Mouse (Mus musculus): ENCODE results near the gene Galnt17. TPM values are rescaled to one million over a fixed set of nuclear protein-coding genes. Genes with fewer than 3 reads are reported as not detected.

Galnt17 gene
- polyA plus RNA-seq, 1 experiment from 2014 or later = 0.08 TPM

GRCm38 (mm10) chr5:131040441-131040840, 267.9 kb downstream of the Galnt17 start:
- 38% methylated on average over 2 of the region's 2 CpGs for WGBS (ENCODE audit: insufficient replicate concordance)
- Histone ChIP-seq H3K4me2 (ENCODE audit: low read depth, low read length) (no peak overlapping the region), H3K9ac (ENCODE audit: low read depth, low read length) (no peak overlapping the region), H3K4me3 (ENCODE audit: low read depth, low read length) (no peak overlapping the region), H3K27me3 (ENCODE audit: control insufficient read depth, insufficient read depth, low read depth, low read length) (no peaks in the 10 kb centered on the region), H3K36me3 (ENCODE audit: control insufficient read depth, insufficient read depth) (no peaks in the 10 kb centered on the region), H3K9me3 (replicated peaks; ENCODE audit: control insufficient read depth, low read length) (no peaks in the 10 kb centered on the region), H3K4me1 (ENCODE audit: control insufficient read depth, low read depth, low read length) (no peaks in the 10 kb centered on the region), H3K27ac (ENCODE audit: low read length) (no peak overlapping the region)
- no peak for ATAC-seq (ENCODE audit: low read depth)

GRCm38 (mm10) chr5:131039611-131040313, 268.5 kb downstream of the Galnt17 start:
- Histone ChIP-seq H3K9me3 (replicated peaks; ENCODE audit: control insufficient read depth, low read length) (no peaks in the 10 kb centered on the region), H3K4me2 (ENCODE audit: low read depth, low read length) (no peak overlapping the region), H3K27ac (ENCODE audit: low read length) (no peak overlapping the region), H3K36me3 (ENCODE audit: control insufficient read depth, insufficient read depth) (no peaks in the 10 kb centered on the region), H3K4me1 (ENCODE audit: control insufficient read depth, low read depth, low read length) (no peaks in the 10 kb centered on the region), H3K9ac (ENCODE audit: low read depth, low read length) (no peak overlapping the region), H3K27me3 (ENCODE audit: control insufficient read depth, insufficient read depth, low read depth, low read length) (no peaks in the 10 kb centered on the region), H3K4me3 (ENCODE audit: low read depth, low read length) (no peak overlapping the region)
- no peak for ATAC-seq (ENCODE audit: low read depth)
- WGBS (ENCODE audit: insufficient replicate concordance) = 61% methylated on average over 5 of the region's 5 CpGs

- no peaks in the 10 kb centered on the region; the same call in 1 of the 2 replicates for H3K9me3 ChIP-seq (replicated peaks; ENCODE audit: control insufficient read depth, low read length)
Measured at GRCm38 (mm10) chr5:131024506-131024905, 283.8 kb downstream of the Galnt17 start.

GRCm38 (mm10) chr5:131022396-131022993, 285.8 kb downstream of the Galnt17 start:
- Histone ChIP-seq H3K4me2 (ENCODE audit: low read depth, low read length) (no peak overlapping the region), H3K9ac (ENCODE audit: low read depth, low read length) (no peak overlapping the region), H3K36me3 (ENCODE audit: control insufficient read depth, insufficient read depth) (no peaks in the 10 kb centered on the region), H3K27me3 (ENCODE audit: control insufficient read depth, insufficient read depth, low read depth, low read length) (no peaks in the 10 kb centered on the region), H3K4me1 (ENCODE audit: control insufficient read depth, low read depth, low read length) (no peaks in the 10 kb centered on the region), H3K9me3 (replicated peaks; ENCODE audit: control insufficient read depth, low read length) (no peaks in the 10 kb centered on the region), H3K4me3 (ENCODE audit: low read depth, low read length) (no peak overlapping the region), H3K27ac (ENCODE audit: low read length) (no peak overlapping the region)
- 73% methylated on average over 18 of the region's 18 CpGs for WGBS (ENCODE audit: insufficient replicate concordance)
- no peak for ATAC-seq (ENCODE audit: low read depth)

More at GRCm38 (mm10) chr5:131024506-131024905, 283.8 kb downstream of the Galnt17 start:
- 54% methylated on average over 3 of the region's 3 CpGs for WGBS (ENCODE audit: insufficient replicate concordance)
- no peak overlapping the region for H3K4me3 ChIP-seq (ENCODE audit: low read depth, low read length)
- no peak overlapping the region for H3K27ac ChIP-seq (ENCODE audit: low read length)
- no peaks in the 10 kb centered on the region for H3K4me1 ChIP-seq (ENCODE audit: control insufficient read depth, low read depth, low read length)
- no peaks in the 10 kb centered on the region for H3K27me3 ChIP-seq (ENCODE audit: control insufficient read depth, insufficient read depth, low read depth, low read length)
- no peak for ATAC-seq (ENCODE audit: low read depth)
- H3K9ac ChIP-seq (ENCODE audit: low read depth, low read length) = no peak overlapping the region
- H3K4me2 ChIP-seq (ENCODE audit: low read depth, low read length) = no peak overlapping the region
- no peaks in the 10 kb centered on the region for H3K36me3 ChIP-seq (ENCODE audit: control insufficient read depth, insufficient read depth)

- no peak overlapping the region for H3K4me2 ChIP-seq (ENCODE audit: low read depth, low read length)
- H3K9me3 ChIP-seq (replicated peaks; ENCODE audit: control insufficient read depth, low read length) = no peaks in the 10 kb centered on the region
- H3K4me1 ChIP-seq (ENCODE audit: control insufficient read depth, low read depth, low read length) = no peaks in the 10 kb centered on the region
- no peak overlapping the region for H3K27ac ChIP-seq (ENCODE audit: low read length)
- no peak for ATAC-seq (ENCODE audit: low read depth)
- no peak overlapping the region for H3K4me3 ChIP-seq (ENCODE audit: low read depth, low read length)
- 64% methylated on average over 5 of the region's 5 CpGs for WGBS (ENCODE audit: insufficient replicate concordance)
- no peaks in the 10 kb centered on the region for H3K27me3 ChIP-seq (ENCODE audit: control insufficient read depth, insufficient read depth, low read depth, low read length)
- no peak overlapping the region for H3K9ac ChIP-seq (ENCODE audit: low read depth, low read length)
- no peaks in the 10 kb centered on the region for H3K36me3 ChIP-seq (ENCODE audit: control insufficient read depth, insufficient read depth)
Measured at GRCm38 (mm10) chr5:131020936-131021335, 287.4 kb downstream of the Galnt17 start.

- Histone ChIP-seq H3K27ac (ENCODE audit: low read length) (no peak overlapping the region), H3K27me3 (ENCODE audit: control insufficient read depth, insufficient read depth, low read depth, low read length) (no peaks in the 10 kb centered on the region), H3K4me2 (ENCODE audit: low read depth, low read length) (no peak overlapping the region), H3K9me3 (replicated peaks; ENCODE audit: control insufficient read depth, low read length) (no peaks in the 10 kb centered on the region), H3K4me1 (ENCODE audit: control insufficient read depth, low read depth, low read length) (no peaks in the 10 kb centered on the region), H3K36me3 (ENCODE audit: control insufficient read depth, insufficient read depth) (no peaks in the 10 kb centered on the region), H3K4me3 (ENCODE audit: low read depth, low read length) (no peak overlapping the region), H3K9ac (ENCODE audit: low read depth, low read length) (no peak overlapping the region)
- no peak for ATAC-seq (ENCODE audit: low read depth)
- 57% methylated on average over 9 of the region's 9 CpGs for WGBS (ENCODE audit: insufficient replicate concordance)
Measured at GRCm38 (mm10) chr5:131019346-131019965, 288.8 kb downstream of the Galnt17 start.

DNA sequence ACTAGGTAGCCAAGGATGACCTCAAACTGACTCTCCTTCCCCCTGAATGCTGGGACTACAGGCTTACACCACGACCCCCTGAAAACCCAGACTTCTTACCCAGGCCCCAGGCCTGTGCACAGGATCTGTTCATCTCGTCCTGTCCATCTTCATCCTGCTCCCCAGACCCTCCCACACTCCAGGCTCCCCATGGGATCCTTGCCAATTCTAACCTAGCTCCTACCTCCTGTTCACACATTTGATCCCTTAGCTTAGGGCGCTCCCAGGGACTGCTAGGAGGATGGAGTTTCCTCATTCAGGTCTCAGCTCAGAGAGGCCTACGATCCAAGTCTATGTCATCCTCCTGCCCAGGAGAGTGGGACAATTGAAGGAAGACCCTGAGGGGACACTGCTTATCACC, 292.2 kb downstream of the Galnt17 start:
- no peak overlapping the region for H3K9ac ChIP-seq (ENCODE audit: low read depth, low read length)
- H3K36me3 ChIP-seq (ENCODE audit: control insufficient read depth, insufficient read depth) = no peaks in the 10 kb centered on the region
- no peaks in the 10 kb centered on the region for H3K4me1 ChIP-seq (ENCODE audit: control insufficient read depth, low read depth, low read length)
- H3K9me3 ChIP-seq (replicated peaks; ENCODE audit: control insufficient read depth, low read length) = no peaks in the 10 kb centered on the region
- H3K27me3 ChIP-seq (ENCODE audit: control insufficient read depth, insufficient read depth, low read depth, low read length) = no peaks in the 10 kb centered on the region
- H3K4me3 ChIP-seq (ENCODE audit: low read depth, low read length) = no peak overlapping the region
- WGBS (ENCODE audit: insufficient replicate concordance) = 53% methylated on average over 4 of the region's 4 CpGs
- ATAC-seq (ENCODE audit: low read depth) = no peak
- H3K4me2 ChIP-seq (ENCODE audit: low read depth, low read length) = no peak overlapping the region
- no peak overlapping the region for H3K27ac ChIP-seq (ENCODE audit: low read length)

DNA sequence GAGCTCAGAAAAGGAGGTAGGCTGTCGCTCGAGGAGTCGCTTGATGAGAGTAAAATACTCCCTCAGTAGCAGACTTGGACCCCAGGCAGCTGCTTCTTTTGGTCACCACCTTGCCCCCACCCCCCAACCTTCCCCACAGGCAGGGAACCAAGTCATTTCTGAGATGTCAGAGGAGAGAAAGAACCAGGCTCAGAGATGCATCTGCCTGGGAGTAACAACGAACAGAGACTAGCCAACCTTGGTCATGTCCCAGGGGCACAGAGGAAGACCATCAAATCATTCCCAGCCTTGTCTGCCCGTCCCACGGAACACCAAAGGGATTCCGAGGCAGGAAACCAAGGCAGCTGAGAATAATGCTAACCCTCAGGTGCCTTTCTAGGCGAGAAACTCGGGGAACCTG, 293.0 kb downstream of the Galnt17 start:
- no peaks in the 10 kb centered on the region for H3K36me3 ChIP-seq (ENCODE audit: control insufficient read depth, insufficient read depth)
- no peak overlapping the region for H3K9ac ChIP-seq (ENCODE audit: low read depth, low read length)
- no peak overlapping the region for H3K27ac ChIP-seq (ENCODE audit: low read length)
- H3K4me2 ChIP-seq (ENCODE audit: low read depth, low read length) = no peak overlapping the region
- ATAC-seq (ENCODE audit: low read depth) = no peak
- H3K4me3 ChIP-seq (ENCODE audit: low read depth, low read length) = no peak overlapping the region
- WGBS (ENCODE audit: insufficient replicate concordance) = 52% methylated on average over 9 of the region's 9 CpGs
- no peaks in the 10 kb centered on the region for H3K4me1 ChIP-seq (ENCODE audit: control insufficient read depth, low read depth, low read length)
- no peaks in the 10 kb centered on the region for H3K27me3 ChIP-seq (ENCODE audit: control insufficient read depth, insufficient read depth, low read depth, low read length)
- no peaks in the 10 kb centered on the region for H3K9me3 ChIP-seq (replicated peaks; ENCODE audit: control insufficient read depth, low read length)

DNA sequence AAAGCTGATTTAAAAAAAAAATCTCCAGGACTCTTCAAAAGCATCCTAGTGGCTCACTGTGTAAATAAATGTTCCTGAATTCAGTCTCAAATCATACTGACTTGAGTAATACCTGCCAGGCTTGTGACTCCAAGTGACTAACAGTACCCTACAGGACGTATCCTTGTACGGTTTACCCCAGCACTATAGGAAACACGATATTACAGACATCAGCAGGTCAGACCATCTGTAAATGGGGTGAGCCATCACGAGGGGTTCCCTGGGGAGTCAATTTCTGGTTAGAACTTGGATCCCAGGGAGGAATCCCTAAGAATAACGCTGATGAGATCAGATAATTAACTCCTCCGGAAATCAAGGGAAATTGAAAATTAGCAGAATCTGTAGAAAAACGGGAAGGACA, 294.5 kb downstream of the Galnt17 start:
- Histone ChIP-seq H3K36me3 (ENCODE audit: control insufficient read depth, insufficient read depth) (no peaks in the 10 kb centered on the region), H3K9me3 (replicated peaks; ENCODE audit: control insufficient read depth, low read length) (no peaks in the 10 kb centered on the region), H3K9ac (ENCODE audit: low read depth, low read length) (no peak overlapping the region), H3K4me1 (ENCODE audit: control insufficient read depth, low read depth, low read length) (no peaks in the 10 kb centered on the region), H3K4me2 (ENCODE audit: low read depth, low read length) (no peak overlapping the region), H3K4me3 (ENCODE audit: low read depth, low read length) (no peak overlapping the region), H3K27me3 (ENCODE audit: control insufficient read depth, insufficient read depth, low read depth, low read length) (no peaks in the 10 kb centered on the region), H3K27ac (ENCODE audit: low read length) (no peak overlapping the region)
- 55% methylated on average over 7 of the region's 7 CpGs for WGBS (ENCODE audit: insufficient replicate concordance)
- no peak for ATAC-seq (ENCODE audit: low read depth)

All from liver, embryonic 16.5 days (tissue).